Mouse (Mus musculus) granulocyte monocyte progenitor cell, adult 5-6 weeks (primary cell): ENCODE measurements at regions not wholly inside any gene's neighbourhood (a gene's known extent, or its start where the extent isn't known, plus 50 kb on each side); places are given as distances from the start of the nearest gene placed in this dataset.

Experiments used
- ATAC-seq: replicated peaks from 2 replicates; pipeline ENCODE4 v1.8.0; 2016; ENCODE audit warnings: mild to moderate bottlenecking, moderate TSS enrichment, inconsistent platforms; ENCODE audit not compliant: poor library complexity, severe bottlenecking

- 0 out of 2 replicates have a peak, but pooled peaks have one; percentile 10 for ATAC-seq
Measured at GRCm38 (mm10) chr17:80798281-80798980, 70.1 kb upstream of the Map4k3 start.

- no peak for ATAC-seq
Measured at GRCm38 (mm10) chr17:80796790-80797189, 68.5 kb upstream of the Map4k3 start.

- ATAC-seq: no peak
Measured at GRCm38 (mm10) chr17:80796386-80796785, 68.1 kb upstream of the Map4k3 start.

GRCm38 (mm10) chr17:80795453-80796105 lies 67.3 kb upstream of the Map4k3 start:
- ATAC-seq: no peak

GRCm38 (mm10) chr17:80792605-80793004 lies 64.3 kb upstream of the Map4k3 start:
- peak; percentile 8; the same call in 1 of the 2 replicates for ATAC-seq

- ATAC-seq: peak; percentile 51; the same call in 1 of the 2 replicates
Measured at GRCm38 (mm10) chr17:80789706-80790105, 61.4 kb upstream of the Map4k3 start.

GRCm38 (mm10) chr17:80789000-80789399 lies 60.7 kb upstream of the Map4k3 start:
- ATAC-seq: no peak

- no peak for ATAC-seq
Measured at GRCm38 (mm10) chr17:80786858-80787257, 58.6 kb upstream of the Map4k3 start.

- no peak for ATAC-seq
Measured at GRCm38 (mm10) chr17:80786061-80786851, 58.0 kb upstream of the Map4k3 start.

- no peak for ATAC-seq
Measured at GRCm38 (mm10) chr17:80785476-80785875, 57.2 kb upstream of the Map4k3 start.

- no peak for ATAC-seq
Measured at GRCm38 (mm10) chr17:80785049-80785448, 56.8 kb upstream of the Map4k3 start.

GRCm38 (mm10) chr17:80782233-80782632 lies 53.9 kb upstream of the Map4k3 start:
- no peak for ATAC-seq

GRCm38 (mm10) chr17:80781621-80782020 lies 53.3 kb upstream of the Map4k3 start:
- no peak for ATAC-seq

GRCm38 (mm10) chr17:80780303-80780702 lies 52.0 kb upstream of the Map4k3 start:
- ATAC-seq: no peak

GRCm38 (mm10) chr17:80779782-80780181 lies 51.5 kb upstream of the Map4k3 start:
- no peak for ATAC-seq
